Mouse (Mus musculus) T-cell, adult 2 months (primary cell): ENCODE measurements around the gene Helb.

Experiments used
- DNase-seq: peaks from one replicate; pipeline ENCODE4 v3.0.0; 2022; ENCODE audit warnings: low spot score

The Helb gene

GRCm38 (mm10) chr10:120092548-120092947 lies 20.2 kb downstream of the Helb start:
- DNase-seq: no peak

- DNase-seq: no peak
Measured at GRCm38 (mm10) chr10:120077850-120078249, 34.9 kb downstream of the Helb start.

- no peak for DNase-seq
Measured at GRCm38 (mm10) chr10:120066319-120066718, 46.5 kb downstream of the Helb start.

- DNase-seq: peak; percentile 48
Measured at GRCm38 (mm10) chr10:120064424-120064823, 48.4 kb downstream of the Helb start.

- DNase-seq: no peak
Measured at GRCm38 (mm10) chr10:120061238-120062130, 51.3 kb downstream of the Helb start.

- no peak for DNase-seq
Measured at GRCm38 (mm10) chr10:120060579-120061237, 52.1 kb downstream of the Helb start.

- DNase-seq: no peak
Measured at GRCm38 (mm10) chr10:120044714-120045234, 68.0 kb downstream of the Helb start.

GRCm38 (mm10) chr10:120044237-120044636 lies 68.5 kb downstream of the Helb start:
- DNase-seq: no peak

- DNase-seq: no peak
Measured at GRCm38 (mm10) chr10:120038194-120038593, 74.6 kb downstream of the Helb start.

- DNase-seq: no peak
Measured at GRCm38 (mm10) chr10:120035824-120036223, 77.0 kb downstream of the Helb start.

GRCm38 (mm10) chr10:120035211-120035733 lies 77.5 kb downstream of the Helb start:
- no peak for DNase-seq

- no peak for DNase-seq
Measured at GRCm38 (mm10) chr10:120033866-120034265, 78.9 kb downstream of the Helb start.
